Mouse (Mus musculus) MEL (cell line): Measurements from ENCODE around the gene Mylk3. TPM values are rescaled to one million over a fixed set of nuclear protein-coding genes. Genes with fewer than 3 reads are reported as not detected.

ENCODE experiments used
- DNase-seq: peaks from one replicate; pipeline ENCODE4 v3.0.0; 2011; ENCODE audit warnings: low read depth, low spot score
- H3K27ac ChIP-seq: 2 replicates; pipeline ENCODE4 v1.5.1; 2012; ENCODE audit warnings: low read depth, mild to moderate bottlenecking, control low read depth, low read length, moderate library complexity; ENCODE audit not compliant: control insufficient read depth
- H3K27me3 ChIP-seq, 2 experiments: fragments of 150-350 bp in 1 of 2; sonication (generic) in 1 of 2; 2 replicates each; pipeline ENCODE4 v1.6.1; 2012; ENCODE audit warnings: low read length in 2 of 2, mild to moderate bottlenecking in 2 of 2, improper control_type of control experiment in 1 of 2, moderate library complexity in 1 of 2; ENCODE audit not compliant: insufficient read depth in 2 of 2, control insufficient read depth in 1 of 2
- H3K36me3 ChIP-seq, 2 experiments: 2 replicates each; pipeline ENCODE4 v1.6.1; 2012 to 2014; ENCODE audit warnings: low read length in 2 of 2, improper control_type of control experiment in 1 of 2, inconsistent platforms in 1 of 2, mild to moderate bottlenecking in 1 of 2; ENCODE audit not compliant: insufficient read depth in 2 of 2, control insufficient read depth in 1 of 2
- H3K4me1 ChIP-seq, 2 experiments: fragments of 150-350 bp in 1 of 2; sonication (generic) in 1 of 2; 2 replicates each; pipeline ENCODE4 v1.6.1; 2012; ENCODE audit warnings: low read length in 2 of 2, improper control_type of control experiment in 1 of 2, mild to moderate bottlenecking in 1 of 2; ENCODE audit not compliant: insufficient read depth in 2 of 2, control insufficient read depth in 1 of 2
- H3K4me3 ChIP-seq, 2 experiments: fragments of 150-350 bp in 1 of 2; sonication (generic) in 1 of 2; 2 replicates each; pipeline ENCODE4 v1.5.1; 2012; ENCODE audit warnings: low read depth in 2 of 2, low read length in 2 of 2, mild to moderate bottlenecking in 2 of 2, moderate library complexity in 2 of 2, control low read depth in 1 of 2, improper control_type of control experiment in 1 of 2; ENCODE audit not compliant: control insufficient read depth in 1 of 2, insufficient read depth in 1 of 2
- H3K79me2 ChIP-seq: 2 replicates; pipeline ENCODE4 v1.6.1; 2012; ENCODE audit warnings: mild to moderate bottlenecking, low read length, moderate library complexity; ENCODE audit not compliant: control insufficient read depth, poor library complexity, insufficient read depth
- H3K9ac ChIP-seq: 2 replicates; pipeline ENCODE4 v1.6.1; 2012; ENCODE audit warnings: low read depth, mild to moderate bottlenecking, control low read depth, low read length, moderate library complexity; ENCODE audit not compliant: control insufficient read depth, poor library complexity, severe bottlenecking
- H3K9me3 ChIP-seq: fragments of 150-350 bp; sonication (generic); replicated peaks from 2 replicates; pipeline ENCODE4 v1.6.1; 2012; ENCODE audit warnings: mild to moderate bottlenecking, low read length, improper control_type of control experiment, moderate library complexity; ENCODE audit not compliant: insufficient read depth
- CHD1 ChIP-seq: IDR thresholded peaks from 2 replicates; pipeline ENCODE4 v1.6.1; 2012; ENCODE audit warnings: low read depth, mild to moderate bottlenecking, inconsistent platforms, low read length, improper control_type of control experiment
- ELF1 ChIP-seq: IDR thresholded peaks from 2 replicates; pipeline ENCODE4 v1.6.1; 2014; ENCODE audit warnings: low read depth, mild to moderate bottlenecking, inconsistent platforms, low read length, improper control_type of control experiment, moderate library complexity
- GABPA ChIP-seq: IDR thresholded peaks from 2 replicates; pipeline ENCODE4 v1.6.1; 2012; ENCODE audit warnings: low read depth, mild to moderate bottlenecking, inconsistent platforms, low read length, improper control_type of control experiment, moderate library complexity
- JUND ChIP-seq: IDR thresholded peaks from 2 replicates; pipeline ENCODE4 v1.6.1; 2011; ENCODE audit warnings: low read depth, mild to moderate bottlenecking, improper control_type of control experiment, low read length
- KAT2A ChIP-seq: conservative IDR thresholded peaks from 2 replicates; pipeline ENCODE4 v1.6.1; 2012; ENCODE audit warnings: low read depth, low read length, improper control_type of control experiment, inconsistent platforms
- MAZ ChIP-seq: IDR thresholded peaks from 2 replicates; pipeline ENCODE4 v1.6.1; 2012; ENCODE audit warnings: low read depth, mild to moderate bottlenecking, inconsistent platforms, low read length, improper control_type of control experiment
- MXI1 ChIP-seq: IDR thresholded peaks from 2 replicates; pipeline ENCODE4 v1.6.1; 2011; ENCODE audit warnings: mild to moderate bottlenecking, low read depth, low read length, improper control_type of control experiment
- MYC ChIP-seq: IDR thresholded peaks from 2 replicates; pipeline ENCODE4 v1.6.1; 2011; ENCODE audit warnings: low read depth, mild to moderate bottlenecking, low read length, improper control_type of control experiment, moderate library complexity
- NRF1 ChIP-seq: IDR thresholded peaks from 2 replicates; pipeline ENCODE4 v1.6.1; 2014; ENCODE audit warnings: low read depth, mild to moderate bottlenecking, inconsistent platforms, low read length, improper control_type of control experiment, moderate library complexity; ENCODE audit not compliant: poor library complexity, insufficient read depth, severe bottlenecking
- RCOR1 ChIP-seq: IDR thresholded peaks from 2 replicates; pipeline ENCODE4 v1.6.1; 2012; ENCODE audit warnings: low read depth, mild to moderate bottlenecking, inconsistent platforms, low read length, improper control_type of control experiment
- SIN3A ChIP-seq: IDR thresholded peaks from 2 replicates; pipeline ENCODE4 v1.6.1; 2012; ENCODE audit warnings: low read length, improper control_type of control experiment, inconsistent platforms
- TAL1 ChIP-seq: IDR thresholded peaks from 2 replicates; pipeline ENCODE4 v1.6.1; 2012; ENCODE audit warnings: mild to moderate bottlenecking, inconsistent platforms, low read length, moderate library complexity, mixed read lengths
- TBP ChIP-seq: IDR thresholded peaks from 2 replicates; pipeline ENCODE4 v1.8.0; 2011; ENCODE audit warnings: low read depth, low read length, improper control_type of control experiment
- TCF12 ChIP-seq: IDR thresholded peaks from 2 replicates; pipeline ENCODE4 v1.6.1; 2014; ENCODE audit warnings: low read depth, mild to moderate bottlenecking, inconsistent platforms, low read length, improper control_type of control experiment, moderate library complexity
- polyA plus RNA-seq, 2 experiments: library from polyadenylated mRNA; stranded (reverse) in 1 of 2; unstranded in 1 of 2; fragments of >175 nt in 1 of 2; fragments of >200 nt in 1 of 2; gene quantifications; 2 replicates each; pipeline versions ENCODE4 v1.2.1 to v1.2.4; 2012; ENCODE audit warnings: low replicate concordance in 2 of 2, low read depth in 1 of 2; ENCODE audit not compliant: insufficient read length in 2 of 2, insufficient read depth in 1 of 2, missing spikeins in 1 of 2
- total RNA-seq: library from RNA; depleted of rRNA; stranded (reverse); fragments of 300-350 nt; gene quantifications from 2 replicates; pipeline ENCODE4 v1.2.3, GENCODE M21; 2012

Mylk3 gene
- total and polyA plus RNA-seq, 3 experiments: 9.5 to 10.4 TPM; not detected in 1

DNA sequence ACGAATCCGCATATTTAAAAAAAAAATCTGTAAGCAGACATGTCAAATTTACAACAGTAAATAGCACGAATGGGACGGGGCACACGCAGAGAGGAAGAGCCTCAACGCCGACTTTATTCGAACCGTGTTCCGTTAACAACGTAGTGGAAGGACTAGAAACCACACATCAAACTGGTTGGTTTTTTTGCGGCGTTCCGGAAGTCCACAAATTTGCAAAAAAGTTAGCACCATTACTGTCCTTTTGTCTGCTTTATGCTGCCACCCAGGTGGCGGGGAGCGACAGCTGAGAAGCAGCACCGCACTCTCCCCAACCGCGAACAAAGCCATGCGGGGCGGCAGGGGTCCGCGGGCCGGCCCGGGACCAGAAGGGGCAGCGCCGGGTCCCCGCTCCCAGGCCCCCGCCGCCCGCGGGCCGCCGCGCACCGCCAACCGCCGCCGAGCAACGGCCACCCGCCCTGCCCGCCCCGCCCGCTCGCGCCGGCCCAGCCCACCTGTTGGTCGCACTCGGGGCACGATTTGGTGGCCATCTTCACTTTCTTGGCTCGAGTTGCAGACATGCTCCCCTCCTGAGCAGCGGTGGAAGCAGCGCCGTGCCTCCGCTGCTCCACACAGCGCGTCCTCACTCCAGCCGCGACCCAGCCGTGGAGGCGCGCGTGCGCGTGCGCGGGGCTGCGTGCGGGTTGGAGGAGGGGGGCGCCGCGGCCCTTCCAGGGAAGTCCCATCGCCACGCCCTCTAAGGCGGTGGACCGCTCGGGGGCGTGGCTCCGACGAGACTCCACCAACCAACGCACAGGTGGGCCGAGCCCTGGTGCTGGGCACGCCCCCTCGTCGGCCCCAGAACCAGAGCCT is 46.2 kb upstream of the Mylk3 start, which contains the start of gene 4921524J17Rik (continued):
- TF ChIP-seq NRF1 (peak; percentile 92), RCOR1 (0 out of 2 replicates have a peak, but pooled peaks have one; percentile 6), TBP (no peak; the same call in 1 of the 2 replicates), GABPA (no peak)
- TF ChIP-seq, all 39 proteins: peak for 16

DNA sequence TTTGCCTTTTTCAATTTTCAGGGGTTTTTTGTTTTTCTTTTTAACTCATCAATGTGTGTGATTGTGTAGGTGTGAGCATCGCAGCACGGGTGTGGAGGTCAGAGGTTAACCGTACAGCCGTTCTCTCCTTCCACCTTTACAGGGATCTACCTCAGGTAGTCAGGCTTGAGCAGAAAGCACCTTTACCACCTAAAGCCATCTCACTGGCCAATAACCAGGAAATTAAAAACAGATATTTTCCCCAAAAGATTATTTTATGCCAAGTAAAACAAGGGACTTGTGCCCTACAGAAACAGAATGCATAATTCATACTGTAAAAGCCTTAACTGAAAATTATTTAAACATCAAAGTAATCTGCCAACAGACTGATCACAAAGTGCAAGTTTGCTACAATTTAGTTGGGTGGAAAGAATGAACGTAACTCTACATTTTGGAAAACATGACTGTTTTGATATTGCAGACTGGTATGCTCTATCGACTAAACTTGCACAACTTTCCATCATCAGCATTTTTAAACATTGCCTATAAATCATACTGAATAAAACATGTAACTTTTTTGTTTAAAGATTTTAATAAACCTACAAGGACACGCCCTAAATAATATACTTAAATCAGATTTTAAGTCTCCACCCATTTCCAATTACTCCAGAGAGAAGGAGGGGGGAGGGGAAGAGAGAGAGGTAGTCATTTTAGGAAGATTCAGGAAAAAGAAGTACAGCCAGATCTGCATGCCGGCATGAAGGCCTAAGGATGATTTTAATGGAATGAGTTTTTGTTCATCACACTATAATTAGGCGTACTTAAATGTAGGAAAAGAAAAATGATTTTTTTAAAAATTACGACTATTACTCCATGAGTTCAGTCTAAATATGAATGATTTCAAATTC is 45.4 kb upstream of the Mylk3 start:
- Histone ChIP-seq H3K9me3 (no peaks in the 10 kb centered on the region), H3K4me3 (peak overlapping the region; percentile 79 to 96), H3K79me2 (peaks cover 40% of the 10 kb centered on the region), H3K27me3 (no peaks in the 10 kb centered on the region), H3K27ac (peak overlapping the region; percentile 90), H3K9ac (peak overlapping the region; percentile 84), H3K4me1 (peaks cover 20 to 24% of the 10 kb centered on the region in 2 experiments), H3K36me3 (peaks cover 0 to 42% of the 10 kb centered on the region in 2 experiments; a peak in 2 of 4 replicates)
- TF ChIP-seq TAL1: no peak
- TF ChIP-seq MAZ: no peak
- TF ChIP-seq SIN3A: 0 out of 2 replicates have a peak, but pooled peaks have one; percentile 49
- TF ChIP-seq ELF1: no peak
- peak; percentile 19; the same call in 1 of the 2 replicates for TF ChIP-seq MXI1
- TF ChIP-seq TCF12: no peak
- 0 out of 2 replicates have a peak, but pooled peaks have one; percentile 43 for TF ChIP-seq MYC
- TF ChIP-seq RCOR1: no peak
- peak; percentile 83; the same call in 1 of the 2 replicates for TF ChIP-seq CHD1
- DNase-seq: peak; percentile 67

DNA sequence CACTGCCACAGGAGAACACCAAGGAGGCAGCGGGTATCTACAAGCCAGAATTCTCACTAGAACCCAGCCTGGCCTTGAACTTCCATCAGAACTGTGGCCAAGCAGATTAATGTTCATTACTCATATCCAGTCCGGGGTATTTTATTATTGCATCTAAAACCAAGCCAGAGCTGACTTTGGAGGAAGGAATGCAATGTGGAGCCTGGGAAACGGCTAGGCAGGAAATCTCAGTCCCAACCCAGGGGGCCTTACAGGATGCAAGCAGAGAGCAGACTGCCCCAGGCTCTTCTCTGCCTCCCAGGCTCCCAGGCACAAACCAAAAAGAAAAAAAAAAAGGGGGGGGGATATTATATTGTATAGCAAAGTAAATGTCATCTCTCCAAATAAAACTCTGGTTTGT is 44.7 kb upstream of the Mylk3 start:
- Histone ChIP-seq H3K27ac (no peak overlapping the region), H3K9ac (no peak overlapping the region), H3K79me2 (peaks cover 47% of the 10 kb centered on the region), H3K4me1 (peaks cover 24% of the 10 kb centered on the region in 2 experiments), H3K27me3 (no peaks in the 10 kb centered on the region), H3K4me3 (peak overlapping the region in 1 of 2 experiments; percentile 79; a peak in 1 of 4 replicates), H3K9me3 (no peaks in the 10 kb centered on the region), H3K36me3 (peaks cover 2 to 49% of the 10 kb centered on the region in 2 experiments)
- DNase-seq: no peak
- TF ChIP-seq JUND (no peak), KAT2A (no peak)
